Mouse (Mus musculus) bone marrow, adult 2 months (tissue): ENCODE results near the gene Rnf133. TPM values are rescaled to one million over a fixed set of nuclear protein-coding genes. Genes with fewer than 3 reads are reported as not detected.

Experiments used
- H3K27ac ChIP-seq: fragments of 200-500 bp; 2 replicates; pipeline ENCODE4 v1.5.1; 2012; ENCODE audit warnings: low read depth, mild to moderate bottlenecking, control low read depth, inconsistent platforms, low read length; ENCODE audit not compliant: control insufficient read depth, poor library complexity, insufficient read depth
- H3K4me1 ChIP-seq: fragments of 200-500 bp; 2 replicates; pipeline ENCODE4 v1.6.1; 2011; ENCODE audit warnings: low read length; ENCODE audit not compliant: control insufficient read depth, insufficient read depth
- H3K4me3 ChIP-seq: fragments of 200-500 bp; replicated peaks from 2 replicates; pipeline ENCODE3; 2011; ENCODE audit warnings: mild to moderate bottlenecking, low read depth, low read length, control low read depth; ENCODE audit not compliant: control insufficient read depth
- CTCF ChIP-seq: fragments of 200-500 bp; IDR thresholded peaks from 2 replicates; pipeline ENCODE4 v1.5.1; 2011; ENCODE audit warnings: low read length, control low read depth; ENCODE audit not compliant: control insufficient read depth, insufficient read depth
- POLR2A ChIP-seq: fragments of 200-500 bp; IDR thresholded peaks from 2 replicates; pipeline ENCODE4 v1.6.1; 2011; ENCODE audit warnings: low read depth, mild to moderate bottlenecking, control low read depth, low read length, borderline replicate concordance; ENCODE audit not compliant: control insufficient read depth
- WGBS: fragments of 180-500 bp; shearing (Covaris S2); methylation state at CpG from one replicate; pipeline ENCODE4 v1.1.7; 2018; 5-methylcytosine and 5-hydroxymethylcytosine counted together
- polyA plus RNA-seq: library from polyadenylated mRNA; stranded (reverse); fragments of >200 nt; gene quantifications from 2 replicates; pipeline ENCODE4 v1.2.4, GENCODE M21; 2011; ENCODE audit warnings: low replicate concordance; ENCODE audit not compliant: missing spikeins, insufficient read depth, insufficient read length

The Rnf133 gene
- polyA plus RNA-seq, 1 experiment: not detected

- H3K4me3 ChIP-seq: no peak overlapping the region
- WGBS: 74% methylated on average over 4 of the region's 4 CpGs
- TF ChIP-seq CTCF (no peak), POLR2A (no peak)
Observed at GRCm38 (mm10) chr6:23630465-23630864, 19.6 kb downstream of the Rnf133 start.

More at GRCm38 (mm10) chr6:23630465-23630864, 19.6 kb downstream of the Rnf133 start:
- Histone ChIP-seq H3K4me1 (no peaks in the 10 kb centered on the region), H3K27ac (no peak overlapping the region)

Other genes with a start within 250 kb of the Rnf133 start
- not detected in 2 replicates for gene Rnf148, start 4.8 kb upstream of the Rnf133 start, polyA plus RNA-seq
- gene Cadps2, start 189.1 kb upstream of the Rnf133 start, polyA plus RNA-seq: 0.80 TPM in 1 of 2 replicates, not detected in the other